Mouse (Mus musculus): Measurements from ENCODE around the gene Gm20547. TPM values are rescaled to one million over a fixed set of nuclear protein-coding genes. Genes with fewer than 3 reads are reported as not detected.

The Gm20547 gene
- polyA plus RNA-seq, 1 experiment = 0.58 TPM

DNA sequence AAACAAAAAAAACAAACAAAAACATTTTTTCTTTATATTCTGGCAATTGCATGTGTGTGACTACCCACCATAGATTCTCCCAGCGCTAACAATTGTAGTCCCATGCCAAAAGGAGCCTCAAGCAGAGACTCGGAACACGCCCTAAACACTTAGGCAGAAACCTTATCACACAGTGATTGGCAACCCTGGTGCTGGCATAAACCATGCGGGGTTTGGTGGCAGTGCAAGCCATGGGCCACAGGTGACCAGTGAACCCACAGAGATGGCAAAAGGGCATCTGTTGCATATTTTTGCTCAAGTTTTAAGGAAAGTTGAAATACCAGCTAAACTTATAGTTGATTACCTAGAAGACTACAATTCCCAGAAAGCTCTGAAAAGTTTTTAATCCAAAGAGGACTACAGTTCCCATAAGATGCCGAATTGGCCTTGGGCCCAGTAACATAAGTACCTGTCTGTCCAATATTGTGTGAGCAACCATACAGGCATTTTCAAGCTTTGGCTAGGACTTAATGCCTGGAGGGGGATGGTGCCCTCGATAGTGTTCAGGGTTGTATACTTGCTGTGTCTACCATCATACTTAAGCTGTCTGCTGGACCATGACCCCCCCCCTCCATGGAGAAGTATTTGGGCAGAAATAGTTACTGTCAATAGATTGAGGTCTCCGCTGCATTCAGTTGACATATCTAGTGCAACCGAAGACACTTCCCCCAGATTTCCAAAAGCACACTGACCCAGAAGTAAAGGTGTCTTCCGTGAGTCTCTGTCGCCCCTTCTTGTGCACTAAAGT lies 15.7 kb upstream of the Gm20547 start:
- TF ChIP-seq CTCF (IDR thresholded peaks at IDR 0.05; ENCODE audit: borderline replicate concordance, insufficient read depth, low read length) = no peak
- no peak; the same call in 1 of the 2 replicates for TF ChIP-seq POLR2A (IDR thresholded peaks at IDR 0.05; ENCODE audit: low read depth, low read length)
- no peaks in the 10 kb centered on the region for H3K4me1 ChIP-seq (ENCODE audit: control insufficient read depth, insufficient read depth, low read length)
- peak overlapping the region; percentile 85 for H3K27ac ChIP-seq (ENCODE audit: insufficient read depth, low read length)
- peak overlapping the region; percentile 52 for H3K4me3 ChIP-seq (ENCODE audit: insufficient read depth, low read length)

DNA sequence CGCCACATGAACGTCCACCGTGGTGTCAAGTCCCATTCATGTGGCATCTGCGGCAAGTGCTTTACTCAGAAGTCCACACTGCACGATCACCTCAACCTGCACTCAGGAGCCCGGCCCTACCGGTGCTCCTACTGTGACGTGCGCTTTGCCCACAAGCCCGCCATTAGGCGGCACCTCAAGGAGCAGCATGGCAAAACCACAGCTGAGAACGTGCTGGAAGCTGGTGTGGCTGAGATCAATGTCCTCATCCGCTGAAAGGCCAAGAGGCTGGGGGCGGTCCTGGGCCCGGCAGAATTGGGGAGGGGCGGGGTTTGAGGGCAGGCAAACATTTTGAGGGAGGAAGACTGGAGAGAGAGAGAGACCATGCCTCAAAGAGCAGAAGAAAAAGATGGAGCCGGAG lies 14.5 kb upstream of the Gm20547 start:
- H3K27ac ChIP-seq (ENCODE audit: insufficient read depth, low read length) = no peak overlapping the region
- H3K4me3 ChIP-seq (ENCODE audit: insufficient read depth, low read length) = no peak overlapping the region
- H3K4me1 ChIP-seq (ENCODE audit: control insufficient read depth, insufficient read depth, low read length) = no peaks in the 10 kb centered on the region
- TF ChIP-seq POLR2A (IDR thresholded peaks at IDR 0.05; ENCODE audit: low read depth, low read length) = no peak
- TF ChIP-seq CTCF (IDR thresholded peaks at IDR 0.05; ENCODE audit: borderline replicate concordance, insufficient read depth, low read length) = no peak

DNA sequence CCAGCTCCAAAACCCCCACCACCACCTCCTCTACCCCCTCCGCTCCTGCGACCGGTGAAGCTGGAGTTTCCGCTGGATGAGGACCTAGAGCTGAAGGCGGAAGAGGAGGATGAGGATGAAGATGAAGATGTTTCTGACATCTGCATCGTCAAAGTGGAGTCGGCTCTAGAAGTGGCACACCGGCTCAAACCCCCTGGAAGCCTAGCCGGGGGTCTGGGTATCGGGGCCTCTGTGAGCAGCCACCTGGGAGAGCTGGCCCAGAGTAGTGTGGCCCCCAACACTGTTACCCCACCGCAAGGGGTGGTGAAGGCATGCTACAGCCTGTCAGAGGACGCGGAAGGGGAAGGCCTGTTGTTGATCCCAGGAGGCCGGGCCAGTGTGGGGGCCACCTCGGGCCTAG lies 13.9 kb upstream of the Gm20547 start:
- TF ChIP-seq POLR2A (IDR thresholded peaks at IDR 0.05; ENCODE audit: low read depth, low read length) (no peak), CTCF (IDR thresholded peaks at IDR 0.05; ENCODE audit: borderline replicate concordance, insufficient read depth, low read length) (no peak)
- Histone ChIP-seq H3K4me3 (ENCODE audit: insufficient read depth, low read length) (no peak overlapping the region), H3K4me1 (ENCODE audit: control insufficient read depth, insufficient read depth, low read length) (no peaks in the 10 kb centered on the region), H3K27ac (ENCODE audit: insufficient read depth, low read length) (no peak overlapping the region)

DNA sequence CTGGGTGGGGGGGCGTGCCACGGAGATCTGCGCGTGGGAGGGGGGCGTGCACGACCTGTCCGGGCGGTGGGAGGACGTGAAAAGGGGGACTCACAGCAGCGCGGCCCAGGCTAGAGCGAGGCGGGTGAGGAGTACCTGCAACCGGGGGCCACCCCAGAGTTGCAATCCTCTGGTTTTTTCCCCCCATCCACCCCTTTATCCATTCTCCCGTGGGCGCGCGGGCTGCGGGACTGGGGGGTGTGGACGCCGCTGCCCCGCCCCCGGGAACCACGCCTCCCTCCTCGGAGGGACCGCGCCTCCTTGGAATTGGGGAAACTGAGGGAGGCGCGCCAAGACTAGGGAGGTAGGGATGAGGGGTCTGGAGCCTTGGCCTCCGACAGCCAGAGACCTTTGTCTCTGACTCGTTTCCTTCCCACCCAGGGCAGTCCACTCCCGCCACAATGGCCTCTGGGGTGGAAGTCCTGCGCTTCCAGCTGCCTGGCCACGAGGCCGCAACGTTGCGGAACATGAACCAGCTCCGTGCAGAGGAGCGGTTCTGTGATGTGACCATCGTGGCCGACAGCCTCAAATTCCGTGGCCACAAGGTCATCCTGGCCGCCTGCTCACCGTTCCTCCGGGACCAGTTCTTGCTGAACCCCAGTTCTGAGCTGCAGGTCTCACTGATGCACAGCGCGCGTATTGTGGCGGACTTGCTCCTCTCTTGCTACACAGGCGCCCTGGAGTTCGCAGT lies 13.1 kb upstream of the Gm20547 start:
- TF ChIP-seq POLR2A (IDR thresholded peaks at IDR 0.05; ENCODE audit: low read depth, low read length) (peak; percentile 45; the same call in 1 of the 2 replicates), CTCF (IDR thresholded peaks at IDR 0.05; ENCODE audit: borderline replicate concordance, insufficient read depth, low read length) (no peak)
- Histone ChIP-seq H3K4me3 (ENCODE audit: insufficient read depth, low read length) (peak overlapping the region; percentile 49), H3K4me1 (ENCODE audit: control insufficient read depth, insufficient read depth, low read length) (no peaks in the 10 kb centered on the region), H3K27ac (ENCODE audit: insufficient read depth, low read length) (peak overlapping the region; percentile 9; the same call in 1 of the 2 replicates)

DNA sequence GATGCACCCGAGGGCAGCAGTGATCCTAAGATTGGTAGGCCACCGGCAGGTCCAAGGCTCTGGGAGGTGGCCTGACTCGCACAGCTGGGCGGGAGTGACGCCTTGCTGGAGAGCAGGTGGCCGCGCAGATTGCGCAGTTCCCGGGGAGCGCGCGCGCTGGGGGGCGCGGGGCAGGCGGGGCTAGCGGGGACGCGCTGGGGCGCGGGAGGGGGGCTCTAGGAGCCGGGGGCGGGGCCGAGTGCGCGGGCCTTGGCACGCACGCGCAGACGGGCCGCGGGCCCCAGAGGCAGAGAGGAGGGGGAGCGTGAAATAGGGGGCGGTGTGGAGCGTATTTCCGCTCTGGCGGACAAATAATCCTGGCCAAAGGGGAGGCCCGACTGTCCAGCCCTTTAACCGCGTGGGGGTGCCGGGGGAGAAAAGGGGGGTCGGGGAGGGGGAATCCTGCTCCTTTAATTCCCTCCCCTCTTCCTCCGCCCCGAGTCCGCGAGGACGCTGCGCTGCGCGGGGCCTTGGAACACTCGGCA lies 12.3 kb upstream of the Gm20547 start:
- TF ChIP-seq CTCF (IDR thresholded peaks at IDR 0.05; ENCODE audit: borderline replicate concordance, insufficient read depth, low read length) = no peak
- TF ChIP-seq POLR2A (IDR thresholded peaks at IDR 0.05; ENCODE audit: low read depth, low read length) = peak; percentile 71
- no peaks in the 10 kb centered on the region for H3K4me1 ChIP-seq (ENCODE audit: control insufficient read depth, insufficient read depth, low read length)
- H3K4me3 ChIP-seq (ENCODE audit: insufficient read depth, low read length) = peak overlapping the region; percentile 6; the same call in 1 of the 2 replicates
- H3K27ac ChIP-seq (ENCODE audit: insufficient read depth, low read length) = peak overlapping the region; percentile 14; the same call in 1 of the 2 replicates

DNA sequence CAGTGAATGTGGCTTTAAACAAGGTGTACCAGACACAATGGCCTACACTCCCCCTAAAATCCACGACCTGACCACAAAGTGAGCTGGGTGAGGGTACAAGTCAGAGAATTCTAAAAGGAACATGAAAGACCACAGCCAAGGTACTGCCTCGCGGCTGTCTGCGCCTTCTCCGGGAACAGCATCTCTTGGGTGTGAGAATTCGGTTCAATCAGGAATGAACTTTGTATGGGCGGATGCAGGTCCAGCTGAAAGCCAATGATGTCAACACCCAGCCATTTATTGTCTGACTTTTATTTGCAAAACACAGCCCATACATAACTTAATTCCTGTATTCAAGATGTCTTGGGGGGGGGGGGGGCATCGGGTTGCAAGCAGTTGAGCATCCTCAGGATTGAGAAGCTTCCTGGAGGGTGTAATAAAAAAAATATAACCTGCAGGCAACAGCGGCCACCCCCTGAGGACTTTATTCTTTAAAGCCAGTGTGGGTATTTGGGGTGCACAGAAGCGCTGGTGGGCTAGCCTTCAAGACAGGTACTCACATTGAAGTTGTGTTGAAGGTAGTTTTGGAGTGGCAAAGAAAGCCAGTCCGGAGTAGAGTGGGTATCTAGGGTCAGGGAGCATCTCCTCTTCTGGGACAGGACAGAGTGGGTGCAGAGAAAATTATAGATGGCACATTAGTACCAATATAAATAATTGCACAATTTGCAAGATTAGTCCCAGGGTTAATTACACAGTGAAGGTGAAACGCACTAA lies 11.4 kb upstream of the Gm20547 start:
- TF ChIP-seq CTCF (IDR thresholded peaks at IDR 0.05; ENCODE audit: borderline replicate concordance, insufficient read depth, low read length) (no peak), POLR2A (IDR thresholded peaks at IDR 0.05; ENCODE audit: low read depth, low read length) (no peak)
- Histone ChIP-seq H3K27ac (ENCODE audit: insufficient read depth, low read length) (peak overlapping the region; percentile 14; the same call in 1 of the 2 replicates), H3K4me3 (ENCODE audit: insufficient read depth, low read length) (no peak overlapping the region), H3K4me1 (ENCODE audit: control insufficient read depth, insufficient read depth, low read length) (no peaks in the 10 kb centered on the region)

DNA sequence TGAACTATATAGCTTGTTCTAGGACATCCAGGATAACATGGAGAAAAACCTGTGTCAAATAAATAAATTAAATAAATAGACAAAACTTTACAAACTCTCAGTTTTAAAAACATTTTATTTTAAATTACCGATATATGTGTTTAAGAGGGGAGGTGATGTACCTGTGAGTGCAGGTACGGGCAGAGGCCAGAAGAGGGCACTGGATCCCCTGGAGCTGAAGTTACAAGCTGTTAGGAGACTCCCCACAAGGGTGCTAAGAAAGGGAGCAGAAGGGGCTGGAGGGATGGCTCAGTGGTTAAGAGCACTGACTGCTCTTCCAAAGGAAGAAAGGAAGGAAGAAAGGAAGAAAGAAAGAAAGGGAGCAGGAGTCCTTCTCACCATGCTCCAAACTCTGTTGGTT lies 9.5 kb upstream of the Gm20547 start:
- Histone ChIP-seq H3K27ac (ENCODE audit: insufficient read depth, low read length) (no peak overlapping the region), H3K4me1 (ENCODE audit: control insufficient read depth, insufficient read depth, low read length) (0 out of 2 replicates have a peak, but pooled peaks cover 3% of the 10 kb centered on the region), H3K4me3 (ENCODE audit: insufficient read depth, low read length) (no peak overlapping the region)
- TF ChIP-seq CTCF (IDR thresholded peaks at IDR 0.05; ENCODE audit: borderline replicate concordance, insufficient read depth, low read length) = no peak
- TF ChIP-seq POLR2A (IDR thresholded peaks at IDR 0.05; ENCODE audit: low read depth, low read length) = no peak

DNA sequence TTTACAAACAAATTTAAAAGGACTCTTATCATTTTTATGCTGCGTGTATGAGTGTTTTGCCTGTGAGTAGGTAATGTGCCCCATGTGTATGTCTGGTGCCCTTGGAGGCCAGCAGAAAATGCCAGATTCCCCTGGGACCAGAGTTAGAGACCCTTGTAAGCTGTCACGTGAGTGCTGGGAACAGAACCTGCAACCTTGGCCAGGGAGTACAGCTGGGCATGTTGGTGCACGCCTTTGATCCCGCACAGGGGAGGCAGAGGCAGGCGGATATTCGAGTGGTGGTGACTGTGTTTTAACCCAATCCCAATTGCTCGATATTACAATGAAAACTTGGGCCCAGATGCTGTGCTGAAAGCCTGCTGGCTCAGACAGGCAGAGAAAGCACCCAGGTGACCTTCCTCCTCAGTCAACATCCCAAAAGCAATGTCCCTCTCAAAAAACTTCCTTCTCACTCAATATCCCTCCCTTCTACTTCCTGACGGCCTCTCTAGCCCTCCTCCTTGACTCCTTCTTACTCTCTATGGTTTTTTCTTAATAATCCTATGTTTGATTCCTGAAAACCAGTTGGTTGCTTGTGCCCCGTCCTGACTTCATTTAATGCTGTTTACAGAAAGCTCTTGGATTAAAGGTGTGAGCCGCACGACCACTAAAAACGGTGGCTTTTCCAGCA lies 8.4 kb upstream of the Gm20547 start:
- Histone ChIP-seq H3K4me3 (ENCODE audit: insufficient read depth, low read length) (no peak overlapping the region), H3K4me1 (ENCODE audit: control insufficient read depth, insufficient read depth, low read length) (peaks cover 9% of the 10 kb centered on the region), H3K27ac (ENCODE audit: insufficient read depth, low read length) (no peak overlapping the region)
- TF ChIP-seq CTCF (IDR thresholded peaks at IDR 0.05; ENCODE audit: borderline replicate concordance, insufficient read depth, low read length) = no peak
- no peak for TF ChIP-seq POLR2A (IDR thresholded peaks at IDR 0.05; ENCODE audit: low read depth, low read length)

DNA sequence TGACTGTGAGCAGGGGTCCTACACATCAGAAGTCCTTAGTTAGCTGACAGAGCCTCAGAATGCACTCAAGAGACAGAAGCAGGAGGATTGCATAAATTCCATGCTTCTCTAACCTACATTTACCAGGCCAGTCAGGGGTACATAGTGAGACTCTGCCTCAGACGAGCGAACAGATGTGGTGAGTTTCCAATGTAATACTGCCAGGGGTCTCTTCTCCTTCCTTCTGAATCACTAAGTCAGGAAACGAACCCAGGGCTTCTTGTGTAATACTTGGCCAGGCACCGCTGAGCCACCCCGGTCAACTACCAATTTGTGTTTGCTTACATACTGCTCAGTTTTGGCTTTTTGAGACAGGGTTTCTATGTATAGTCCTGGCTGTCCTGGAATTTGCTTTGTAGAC lies 6.1 kb upstream of the Gm20547 start:
- TF ChIP-seq POLR2A (IDR thresholded peaks at IDR 0.05; ENCODE audit: low read depth, low read length) (no peak), CTCF (IDR thresholded peaks at IDR 0.05; ENCODE audit: borderline replicate concordance, insufficient read depth, low read length) (no peak)
- Histone ChIP-seq H3K4me1 (ENCODE audit: control insufficient read depth, insufficient read depth, low read length) (peaks cover 13% of the 10 kb centered on the region), H3K4me3 (ENCODE audit: insufficient read depth, low read length) (no peak overlapping the region), H3K27ac (ENCODE audit: insufficient read depth, low read length) (no peak overlapping the region)

Measured in embryonic fibroblast, embryonic 13.5 days (primary cell).